Mouse (Mus musculus): Measurements from ENCODE around the gene Usp11.
"Not testable (repeated sequence)": the region's sequence is repeated elsewhere in the genome, so short reads cannot be mapped to it uniquely, and the experiment has no call there.

Gene Usp11

DNA sequence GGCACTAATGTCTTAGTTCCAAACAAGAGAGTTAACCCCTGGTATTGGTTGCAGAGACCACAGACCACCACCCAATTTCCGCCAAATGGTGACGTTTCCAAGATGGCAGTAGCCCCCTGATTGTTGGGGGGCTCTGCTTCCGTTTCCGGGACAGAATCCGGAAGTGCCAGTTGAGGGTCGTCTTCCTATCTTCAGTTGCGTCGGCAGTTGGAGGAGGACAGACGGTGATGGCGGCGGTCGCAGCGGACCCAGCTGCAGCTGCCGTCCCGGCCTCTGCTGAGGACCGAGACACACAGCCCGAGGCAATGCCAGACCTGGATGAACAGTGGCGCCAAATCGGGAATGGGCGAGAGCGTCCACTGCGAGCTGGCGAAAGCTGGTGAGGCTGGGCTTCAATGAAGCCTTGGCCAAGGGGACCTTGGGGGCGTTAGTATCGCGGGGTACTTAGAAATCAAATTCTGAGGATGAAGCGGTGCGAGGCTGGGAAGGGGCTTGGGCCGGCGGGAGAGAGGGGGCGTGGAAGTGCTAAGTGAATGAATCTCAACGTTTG, at the start of gene Usp11:
Gene Usp11, plus strand, starts transcription at position 166 of the 550 bp plus-strand sequence.
- DNase-seq (ENCODE audit: extremely low read depth, low read depth, low spot score): no peak

- no peak for DNase-seq (ENCODE audit: extremely low read depth, low read depth, low spot score)
Observed at GRCm38 (mm10) chrX:20657593-20657992, 46.1 kb upstream of the Usp11 start.

DNA sequence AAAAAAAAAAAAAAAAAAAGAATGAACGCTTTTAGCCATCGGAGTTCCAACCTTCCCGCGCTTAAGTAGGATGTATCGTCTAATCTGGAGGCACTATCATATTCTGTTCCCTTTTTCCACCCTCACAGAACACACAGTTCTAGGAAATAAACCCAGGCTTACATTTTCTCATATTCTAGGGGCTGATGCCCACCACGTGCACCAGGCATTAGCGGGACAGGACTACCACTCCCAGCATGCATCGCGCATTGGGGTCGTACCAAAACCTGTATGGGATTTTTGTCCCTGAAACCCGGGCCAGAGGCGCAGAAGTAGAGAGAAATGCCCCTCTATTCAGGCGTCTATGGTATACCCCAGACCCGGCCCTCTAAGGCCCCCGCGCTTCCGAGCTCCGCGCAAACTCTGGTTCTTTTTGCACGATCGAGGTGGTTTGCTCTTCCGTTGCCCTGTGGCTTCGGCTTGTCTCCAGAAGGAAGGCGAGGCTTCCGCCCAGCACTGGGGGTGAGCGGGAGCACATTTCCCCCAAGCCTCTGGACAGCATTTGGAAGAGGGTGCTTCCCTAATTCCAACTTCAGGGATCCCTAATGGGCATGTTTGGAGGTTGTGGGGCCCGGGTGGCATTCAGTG, 45.6 kb upstream of the Usp11 start, which contains the start of gene Uba1:
Gene Uba1, plus strand, starts transcription at position 301 of the 627 bp plus-strand sequence.
- DNase-seq (ENCODE audit: extremely low read depth, low read depth, low spot score): no peak

DNA sequence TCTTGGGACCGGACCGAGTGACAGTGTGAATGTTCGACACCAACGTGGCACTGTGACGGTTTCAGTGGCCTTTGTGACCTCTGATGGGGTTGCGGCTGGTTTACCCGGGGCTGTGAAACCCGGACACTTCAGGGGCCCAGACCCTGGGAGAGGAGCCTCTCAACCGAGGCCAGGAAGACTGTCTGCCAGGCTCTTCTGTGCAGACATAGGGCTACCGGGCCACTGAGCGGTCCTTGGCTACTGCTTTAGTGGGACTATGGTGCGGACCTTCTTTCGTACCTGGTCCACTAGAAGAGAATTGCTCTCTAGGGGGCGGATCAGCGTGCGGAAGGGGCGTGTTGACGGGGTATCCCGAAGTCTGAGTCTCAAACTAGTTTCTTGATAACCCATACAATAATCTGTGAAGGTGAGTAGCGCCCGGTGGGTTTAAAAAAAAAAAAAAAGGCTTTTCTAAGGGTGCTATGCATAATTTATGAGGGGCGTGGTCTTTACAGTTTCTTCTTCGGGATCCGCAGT, 44.8 kb upstream of the Usp11 start:
- DNase-seq (ENCODE audit: extremely low read depth, low read depth, low spot score): no peak

GRCm38 (mm10) chrX:20662317-20662715, 41.4 kb upstream of the Usp11 start:
- DNase-seq (ENCODE audit: extremely low read depth, low read depth, low spot score): no peak

DNA sequence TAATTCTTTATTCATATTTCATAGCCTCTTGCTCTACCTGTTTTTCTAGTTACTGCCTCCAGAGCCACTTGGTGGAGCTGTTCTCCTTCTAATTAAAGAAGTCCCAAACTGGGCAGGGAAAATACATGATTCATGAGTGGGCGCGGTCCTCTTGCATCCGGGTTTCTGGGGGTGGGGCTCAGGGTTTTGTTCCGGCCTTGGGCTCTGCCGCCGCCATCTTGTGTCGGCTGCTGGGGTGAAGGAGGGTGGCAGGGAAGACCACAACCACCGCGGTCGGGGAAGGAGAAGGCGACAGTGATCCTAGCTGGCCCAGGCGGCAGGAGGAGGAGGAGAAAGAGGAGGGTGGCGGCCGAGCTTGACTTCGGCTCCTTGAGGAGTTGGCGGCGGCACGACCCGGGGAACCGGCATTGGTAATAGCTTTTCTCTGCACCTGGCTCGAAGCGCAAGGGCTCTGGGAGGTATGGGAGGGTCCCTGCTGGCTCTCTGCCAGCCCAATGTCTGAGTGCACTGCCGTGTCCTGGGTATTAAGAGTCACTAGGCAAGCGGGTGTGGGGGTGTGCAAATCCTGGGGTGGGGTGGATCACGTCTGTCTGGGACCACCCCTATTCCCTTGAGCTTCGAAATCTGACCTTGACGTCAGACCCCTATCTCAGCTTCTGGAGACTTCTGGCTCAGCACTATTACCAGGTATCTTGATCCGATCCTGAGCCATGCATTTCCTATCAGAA, 40.8 kb upstream of the Usp11 start:
- peak; percentile 47 for DNase-seq (ENCODE audit: extremely low read depth, low read depth, low spot score)

GRCm38 (mm10) chrX:20663444-20663790, 40.3 kb upstream of the Usp11 start:
- no peak for DNase-seq (ENCODE audit: extremely low read depth, low read depth, low spot score)

GRCm38 (mm10) chrX:20687519-20688067, 16.1 kb upstream of the Usp11 start, which contains the start of gene Cdk16:
TSS of gene Cdk16 (plus strand) at chrX:20687954.
- peak; percentile 75 for DNase-seq (ENCODE audit: extremely low read depth, low read depth, low spot score)

DNA sequence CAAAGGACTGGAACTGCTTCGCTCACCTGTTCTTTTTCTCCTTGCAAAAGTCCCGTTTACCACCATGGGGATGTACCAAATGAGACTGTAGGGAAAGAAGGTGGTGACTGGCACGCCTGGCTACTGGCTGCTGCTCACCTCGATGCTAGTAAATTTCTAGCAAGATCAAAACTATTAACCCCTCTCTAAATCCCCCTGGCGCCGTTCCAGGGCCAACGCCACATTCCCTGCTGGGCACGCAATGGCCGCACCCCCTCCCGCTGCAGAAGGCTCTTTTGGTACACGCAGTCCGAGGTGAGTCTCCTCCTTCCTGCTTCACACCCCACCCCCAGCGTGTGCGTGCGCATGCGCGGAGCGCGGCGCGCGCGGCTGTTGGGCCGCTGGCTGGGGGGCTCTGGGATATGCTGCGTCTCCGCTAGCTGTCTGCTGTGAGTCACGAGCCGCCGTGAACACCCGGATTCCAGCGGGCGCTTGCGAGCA, 15.6 kb upstream of the Usp11 start:
- no peak for DNase-seq (ENCODE audit: extremely low read depth, low read depth, low spot score)

DNA sequence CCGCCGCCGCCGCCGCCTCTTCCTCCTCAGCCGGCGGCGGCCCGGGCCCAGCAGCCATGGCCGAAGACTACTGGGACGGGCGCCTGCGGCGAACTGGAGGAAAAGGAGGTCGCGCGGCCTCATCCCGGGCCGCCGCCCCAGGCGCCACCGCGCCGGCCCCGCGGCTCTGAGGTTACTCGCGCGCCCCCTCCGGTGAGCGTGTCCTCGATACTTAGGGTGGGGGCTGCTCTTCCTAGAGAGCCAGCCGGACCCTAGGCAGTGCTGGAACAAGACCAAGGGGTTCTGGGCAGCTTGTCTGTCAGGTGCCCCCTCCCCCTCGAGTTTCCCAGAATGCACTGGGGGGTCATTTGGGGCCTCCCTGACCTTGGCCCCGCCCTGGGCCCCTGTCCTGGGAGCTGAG, 15.1 kb upstream of the Usp11 start:
- no peak for DNase-seq (ENCODE audit: extremely low read depth, low read depth, low spot score)

- no peak for DNase-seq (ENCODE audit: extremely low read depth, low read depth, low spot score)
Observed at GRCm38 (mm10) chrX:20691566-20691965, 12.1 kb upstream of the Usp11 start.

GRCm38 (mm10) chrX:20692616-20693015, 11.1 kb upstream of the Usp11 start:
- DNase-seq (ENCODE audit: extremely low read depth, low read depth, low spot score): no peak

DNA sequence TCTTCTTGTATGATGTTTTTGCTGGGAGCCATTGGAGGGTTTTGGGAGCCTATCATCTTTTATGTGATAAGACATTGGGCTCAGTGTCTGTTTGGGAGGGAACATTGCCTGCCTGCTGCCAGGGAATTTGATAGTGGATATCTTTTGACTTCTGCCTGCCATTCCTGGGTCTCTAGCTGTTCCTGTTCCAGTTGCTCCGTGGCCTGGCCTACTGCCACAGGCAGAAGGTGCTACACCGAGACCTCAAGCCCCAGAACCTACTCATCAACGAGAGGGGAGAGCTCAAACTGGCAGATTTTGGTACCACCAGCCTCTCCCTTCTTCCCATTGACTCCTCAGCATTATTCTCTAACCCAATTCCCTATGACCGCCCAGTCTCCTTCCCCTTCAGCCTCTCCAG, 7.9 kb upstream of the Usp11 start:
- no peak for DNase-seq (ENCODE audit: extremely low read depth, low read depth, low spot score)

- DNase-seq (ENCODE audit: extremely low read depth, low read depth, low spot score): no peak
Observed at GRCm38 (mm10) chrX:20704295-20705082, 783 bp downstream of the Usp11 start.

GRCm38 (mm10) chrX:20705083-20705402, 1.3 kb downstream of the Usp11 start:
- DNase-seq (ENCODE audit: extremely low read depth, low read depth, low spot score): no peak

GRCm38 (mm10) chrX:20728681-20729080, 25.0 kb downstream of the Usp11 start:
- no peak for DNase-seq (ENCODE audit: extremely low read depth, low read depth, low spot score)

DNA sequence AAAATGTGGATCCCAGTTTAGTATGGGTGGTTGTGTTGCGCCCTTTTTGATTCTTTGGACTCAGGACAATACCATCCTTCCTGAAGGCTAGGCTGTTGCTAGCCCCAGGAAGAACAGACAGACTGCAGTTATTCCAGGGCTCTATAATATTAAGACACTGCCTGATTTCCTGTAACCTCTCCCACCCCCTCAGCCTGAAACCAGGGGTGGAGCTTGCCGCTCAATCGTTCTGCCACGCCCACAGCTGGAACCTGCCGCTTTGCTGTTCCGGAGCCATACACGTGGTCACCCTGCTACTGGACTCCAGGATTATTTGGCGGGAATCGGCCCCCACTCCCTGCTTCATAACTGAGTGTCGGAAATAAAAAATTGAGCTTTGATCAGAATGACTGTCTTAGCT, 26.3 kb downstream of the Usp11 start:
- DNase-seq (ENCODE audit: extremely low read depth, low read depth, low spot score): not testable (repeated sequence)

DNA sequence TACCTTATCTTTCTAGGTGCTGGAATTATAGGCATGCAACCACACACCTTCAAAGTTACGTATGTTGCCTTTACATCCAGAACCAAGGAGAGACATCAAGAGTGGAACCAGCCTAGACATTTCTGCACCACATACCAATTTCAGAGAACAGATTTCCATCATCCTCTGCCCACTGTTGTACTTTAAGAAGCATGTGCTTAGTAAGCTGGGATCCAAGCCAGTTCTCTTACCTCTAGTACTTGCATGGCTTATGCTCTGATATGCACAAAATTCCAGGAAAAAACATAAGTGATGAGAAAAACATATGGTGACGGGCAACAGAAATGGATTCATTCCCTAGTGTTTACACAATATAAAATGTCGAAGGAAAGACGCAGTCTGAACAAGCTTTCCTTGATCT, 32.8 kb downstream of the Usp11 start:
- DNase-seq (ENCODE audit: extremely low read depth, low read depth, low spot score): no peak

DNA sequence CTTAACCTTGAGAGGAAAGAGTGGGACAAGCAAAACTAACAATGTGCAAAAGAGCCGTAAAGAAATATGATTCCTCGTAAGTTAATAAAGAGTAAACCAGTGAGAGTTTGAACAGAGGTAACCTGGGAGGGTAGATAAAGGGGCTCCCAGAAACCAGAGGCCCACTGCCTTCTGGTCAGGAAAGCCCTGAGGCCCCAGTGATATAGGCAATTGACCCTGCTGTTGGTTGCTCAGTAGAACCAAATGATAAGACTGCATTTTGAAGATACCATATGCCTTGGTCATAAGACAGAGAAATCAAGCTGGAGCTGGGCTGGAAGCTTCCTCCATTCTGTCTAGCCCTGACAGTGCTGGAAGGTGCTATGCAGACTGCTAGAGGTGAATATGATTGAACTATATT, 45.1 kb downstream of the Usp11 start:
- DNase-seq (ENCODE audit: extremely low read depth, low read depth, low spot score): no peak

DNA sequence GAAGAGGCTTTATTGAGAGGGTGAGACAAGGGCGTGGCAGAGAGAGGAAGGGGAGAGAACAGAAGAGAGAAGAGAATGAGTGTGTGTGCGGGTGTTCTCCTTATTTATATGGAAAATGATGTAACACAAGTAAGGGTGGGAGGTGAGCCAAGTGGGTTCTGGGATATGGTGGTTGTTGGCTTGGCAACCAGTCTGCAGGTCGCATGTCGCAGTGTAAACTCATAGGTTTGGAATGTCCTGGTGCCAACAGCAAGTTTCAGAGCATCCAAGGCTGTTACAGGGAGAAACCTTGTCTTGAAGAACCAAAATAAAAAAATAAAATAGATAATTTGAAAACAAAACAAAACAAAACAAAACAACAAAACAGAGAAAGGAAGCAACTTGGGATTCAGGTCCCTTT, 57.5 kb downstream of the Usp11 start:
- no peak for DNase-seq (ENCODE audit: extremely low read depth, low read depth, low spot score)

All from fat pad, adult 2 months (tissue).